Mouse (Mus musculus): Measurements from ENCODE around the gene Abca6.

Abca6 gene

GRCm38 (mm10) chr11:110196561-110197306 lies 54.8 kb downstream of the Abca6 start:
- no peak for DNase-seq (ENCODE audit: low spot score)

GRCm38 (mm10) chr11:110195310-110195709 lies 56.3 kb downstream of the Abca6 start:
- no peak for DNase-seq (ENCODE audit: low spot score)

- no peak for DNase-seq (ENCODE audit: low spot score)
Observed at GRCm38 (mm10) chr11:110171212-110171611, 80.4 kb downstream of the Abca6 start.

GRCm38 (mm10) chr11:110167459-110168251 lies 83.9 kb downstream of the Abca6 start, which contains the start of gene Abca9:
Abca9 (minus strand) TSS chr11:110168196.
- DNase-seq (ENCODE audit: low spot score): peak; percentile 40

- no peak for DNase-seq (ENCODE audit: low spot score)
Observed at GRCm38 (mm10) chr11:110165822-110166221, 85.8 kb downstream of the Abca6 start.

GRCm38 (mm10) chr11:110165409-110165808 lies 86.2 kb downstream of the Abca6 start:
- no peak for DNase-seq (ENCODE audit: low spot score)

- no peak for DNase-seq (ENCODE audit: low spot score)
Observed at GRCm38 (mm10) chr11:110157059-110157458, 94.5 kb downstream of the Abca6 start.

- DNase-seq (ENCODE audit: low spot score): no peak
Observed at GRCm38 (mm10) chr11:110155985-110156384, 95.6 kb downstream of the Abca6 start.

GRCm38 (mm10) chr11:110147640-110148039 lies 103.9 kb downstream of the Abca6 start:
- no peak for DNase-seq (ENCODE audit: low spot score)

- DNase-seq (ENCODE audit: low spot score): no peak
Observed at GRCm38 (mm10) chr11:110145421-110145820, 106.2 kb downstream of the Abca6 start.

- DNase-seq (ENCODE audit: low spot score): no peak
Observed at GRCm38 (mm10) chr11:110130760-110131159, 120.8 kb downstream of the Abca6 start.
